Mouse (Mus musculus): ENCODE data around the gene Fsip1.
"Not testable (repeated sequence)": the region's sequence is repeated elsewhere in the genome, so short reads cannot be mapped to it uniquely, and the experiment has no call there.

The Fsip1 gene

GRCm38 (mm10) chr2:118174558-118175383, 82.0 kb downstream of the Fsip1 start:
- no peak for DNase-seq

GRCm38 (mm10) chr2:118168225-118168624, 88.5 kb downstream of the Fsip1 start:
- no peak for DNase-seq

- DNase-seq, result no peak
These were observed 89.0 kb downstream of the Fsip1 start for GRCm38 (mm10) chr2:118167731-118168130.

- no peak for DNase-seq
These were observed 91.1 kb downstream of the Fsip1 start for GRCm38 (mm10) chr2:118165691-118166090.

- no peak for DNase-seq
These were observed 92.6 kb downstream of the Fsip1 start for GRCm38 (mm10) chr2:118164137-118164536.

- no peak for DNase-seq
These were observed 94.3 kb downstream of the Fsip1 start for GRCm38 (mm10) chr2:118162486-118162885.

- no peak for DNase-seq
These were observed 95.8 kb downstream of the Fsip1 start for GRCm38 (mm10) chr2:118160991-118161390.

GRCm38 (mm10) chr2:118160547-118160946, 96.2 kb downstream of the Fsip1 start:
- no peak for DNase-seq

- no peak for DNase-seq
These were observed 97.6 kb downstream of the Fsip1 start for GRCm38 (mm10) chr2:118159126-118159525.

GRCm38 (mm10) chr2:118158095-118158494, 98.7 kb downstream of the Fsip1 start:
- no peak for DNase-seq

- peak; percentile 34 to 44 for DNase-seq
These were observed 106.8 kb downstream of the Fsip1 start for GRCm38 (mm10) chr2:118149855-118150563.

- no peak for DNase-seq
These were observed 108.2 kb downstream of the Fsip1 start for GRCm38 (mm10) chr2:118148321-118149142.

GRCm38 (mm10) chr2:118147749-118148148, 109.0 kb downstream of the Fsip1 start:
- DNase-seq, result not testable (repeated sequence)

- DNase-seq, result no peak
These were observed 115.1 kb downstream of the Fsip1 start for GRCm38 (mm10) chr2:118141651-118142050.

GRCm38 (mm10) chr2:118139261-118139660, 117.5 kb downstream of the Fsip1 start:
- DNase-seq, result no peak

GRCm38 (mm10) chr2:118137776-118138175, 119.0 kb downstream of the Fsip1 start:
- DNase-seq, result no peak

GRCm38 (mm10) chr2:118137071-118137470, 119.7 kb downstream of the Fsip1 start:
- no peak for DNase-seq

- DNase-seq, result no peak
These were observed 128.5 kb downstream of the Fsip1 start for GRCm38 (mm10) chr2:118128313-118128712.

- DNase-seq, result no peak
These were observed 129.1 kb downstream of the Fsip1 start for GRCm38 (mm10) chr2:118127516-118128288.

GRCm38 (mm10) chr2:118125943-118126470, 130.8 kb downstream of the Fsip1 start:
- no peak for DNase-seq

- DNase-seq, result peak; percentile 49 to 70
These were observed 131.4 kb downstream of the Fsip1 start for GRCm38 (mm10) chr2:118125211-118125939.
